Mouse (Mus musculus) brain, embryonic 14.5 days (tissue): Measurements from ENCODE around the gene Tmem184b.

ENCODE experiments used
- CTCF ChIP-seq: fragments of 200-500 bp; IDR thresholded peaks from 2 replicates; pipeline ENCODE4 v1.5.1; 2012; ENCODE audit warnings: inconsistent platforms, mild to moderate bottlenecking, moderate library complexity, borderline replicate concordance; ENCODE audit not compliant: insufficient read depth, insufficient read length; ENCODE audit errors: extremely low read depth
- POLR2A ChIP-seq: fragments of 200-500 bp; IDR thresholded peaks from 2 replicates; pipeline ENCODE4 v1.6.1; 2012; ENCODE audit warnings: mild to moderate bottlenecking, inconsistent platforms, borderline replicate concordance; ENCODE audit not compliant: poor library complexity, insufficient read depth, insufficient read length, severe bottlenecking; ENCODE audit errors: extremely low read depth

DNA sequence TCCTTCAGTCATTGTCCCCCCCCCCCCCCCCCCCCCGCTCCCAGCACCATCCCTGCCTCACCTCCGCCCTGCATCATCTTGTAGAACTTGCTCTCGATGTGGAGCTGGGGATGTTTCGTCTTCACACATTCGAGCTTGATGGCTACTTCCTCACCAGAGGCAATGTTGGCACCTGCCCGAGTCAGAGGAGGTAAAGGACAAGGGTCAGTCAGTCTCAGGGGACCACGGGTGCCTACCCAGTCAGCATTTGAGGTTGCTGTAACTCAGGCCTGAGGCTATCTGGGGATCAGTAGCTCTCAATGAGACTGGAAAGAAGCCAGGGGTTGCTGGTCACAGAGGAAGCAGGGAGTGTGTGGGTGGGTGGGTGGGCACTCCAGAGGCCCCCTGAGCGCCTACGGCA lies 26.6 kb upstream of the Tmem184b start:
- no peak for TF ChIP-seq CTCF
- no peak for TF ChIP-seq POLR2A
